Mouse (Mus musculus): ENCODE measurements at regions not wholly inside any gene's neighbourhood (a gene's known extent, or its start where the extent isn't known, plus 50 kb on each side); places are given as distances from the start of the nearest gene placed in this dataset.

DNA sequence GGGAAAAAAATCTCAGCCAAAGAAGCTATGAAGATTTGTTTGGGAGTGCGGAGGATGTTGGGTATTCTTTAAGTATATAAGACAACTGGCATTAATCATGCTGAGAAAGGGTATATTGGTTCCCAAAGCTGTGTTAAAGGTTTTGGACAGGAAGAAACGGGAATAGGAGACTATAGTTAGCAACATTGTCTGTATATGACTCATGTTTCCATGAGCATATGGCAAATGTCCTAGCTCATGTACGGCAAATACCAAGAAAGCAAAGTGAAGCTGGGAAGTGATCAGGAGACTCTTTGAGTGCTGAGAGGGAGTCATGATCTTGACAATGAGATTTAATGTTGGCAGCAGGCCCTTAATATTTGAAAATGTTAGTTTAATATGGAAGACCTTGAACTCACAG, 401.8 kb downstream of the Btg1 start:
- Histone ChIP-seq H3K4me1 (ENCODE audit: control insufficient read depth, insufficient read depth, low read length) (no peaks in the 10 kb centered on the region), H3K4me3 (ENCODE audit: control insufficient read depth, low read depth, low read length) (no peak overlapping the region), H3K27ac (ENCODE audit: control insufficient read depth, insufficient read depth, low read depth, low read length) (no peak overlapping the region), H3K36me3 (ENCODE audit: control insufficient read depth, insufficient read depth, low read length) (no peaks in the 10 kb centered on the region), H3K27me3 (ENCODE audit: control insufficient read depth, insufficient read depth, low read length) (no peaks in the 10 kb centered on the region)
- TF ChIP-seq CTCF (IDR thresholded peaks at IDR 0.05; ENCODE audit: control insufficient read depth, insufficient read depth, insufficient replicate concordance, low read depth, low read length) = no peak
- no peak for TF ChIP-seq POLR2A (IDR thresholded peaks at IDR 0.05; ENCODE audit: control insufficient read depth, low read depth, low read length)

DNA sequence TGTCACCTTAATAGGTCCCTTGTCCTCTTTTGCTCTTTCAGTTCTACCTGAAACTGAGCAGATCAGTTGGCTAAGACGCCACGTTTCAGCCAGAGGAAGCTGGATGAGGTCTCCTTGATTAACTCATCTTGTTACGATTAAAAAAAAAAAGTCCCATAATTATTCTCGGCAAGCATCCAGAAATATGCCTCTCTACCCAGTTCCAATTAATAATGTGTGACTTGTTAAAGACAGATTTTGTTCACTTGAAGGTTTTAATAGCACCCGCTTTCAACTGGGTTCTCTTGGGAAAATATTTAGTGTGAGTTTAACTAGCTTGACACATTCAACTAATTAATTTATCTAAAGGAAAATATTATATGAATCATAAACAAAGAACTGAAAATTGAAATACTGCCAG, 412.0 kb downstream of the Btg1 start:
- Histone ChIP-seq H3K27ac (ENCODE audit: control insufficient read depth, insufficient read depth, low read depth, low read length) (no peak overlapping the region), H3K36me3 (ENCODE audit: control insufficient read depth, insufficient read depth, low read length) (no peaks in the 10 kb centered on the region), H3K27me3 (ENCODE audit: control insufficient read depth, insufficient read depth, low read length) (no peaks in the 10 kb centered on the region), H3K4me1 (ENCODE audit: control insufficient read depth, insufficient read depth, low read length) (no peaks in the 10 kb centered on the region), H3K4me3 (ENCODE audit: control insufficient read depth, low read depth, low read length) (no peak overlapping the region)
- TF ChIP-seq CTCF (IDR thresholded peaks at IDR 0.05; ENCODE audit: control insufficient read depth, insufficient read depth, insufficient replicate concordance, low read depth, low read length) = no peak
- TF ChIP-seq POLR2A (IDR thresholded peaks at IDR 0.05; ENCODE audit: control insufficient read depth, low read depth, low read length) = no peak

DNA sequence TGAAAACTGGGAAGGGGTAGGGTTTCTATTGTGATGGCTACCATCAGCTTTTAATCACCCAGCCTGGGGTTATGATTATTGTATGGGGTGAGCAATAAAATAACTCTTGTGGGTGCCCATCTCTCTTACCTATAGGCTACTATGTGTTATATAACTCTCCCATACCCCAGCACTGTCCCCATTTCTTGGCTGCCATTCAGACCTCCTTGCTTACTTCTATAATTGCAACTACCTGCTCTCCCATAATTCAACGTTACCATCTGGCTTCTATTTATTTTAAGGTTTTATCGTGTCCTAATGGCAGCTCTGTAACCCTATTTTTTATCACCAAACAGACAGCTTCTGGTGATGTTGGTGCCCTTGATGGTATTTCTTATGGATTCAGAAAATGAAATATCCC, 414.2 kb downstream of the Btg1 start:
- no peak for TF ChIP-seq POLR2A (IDR thresholded peaks at IDR 0.05; ENCODE audit: control insufficient read depth, low read depth, low read length)
- TF ChIP-seq CTCF (IDR thresholded peaks at IDR 0.05; ENCODE audit: control insufficient read depth, insufficient read depth, insufficient replicate concordance, low read depth, low read length) = no peak
- H3K36me3 ChIP-seq (ENCODE audit: control insufficient read depth, insufficient read depth, low read length) = no peaks in the 10 kb centered on the region
- peaks cover 9% of the 10 kb centered on the region for H3K4me1 ChIP-seq (ENCODE audit: control insufficient read depth, insufficient read depth, low read length)
- no peak overlapping the region for H3K27ac ChIP-seq (ENCODE audit: control insufficient read depth, insufficient read depth, low read depth, low read length)
- H3K27me3 ChIP-seq (ENCODE audit: control insufficient read depth, insufficient read depth, low read length) = no peaks in the 10 kb centered on the region
- H3K4me3 ChIP-seq (ENCODE audit: control insufficient read depth, low read depth, low read length) = no peak overlapping the region

DNA sequence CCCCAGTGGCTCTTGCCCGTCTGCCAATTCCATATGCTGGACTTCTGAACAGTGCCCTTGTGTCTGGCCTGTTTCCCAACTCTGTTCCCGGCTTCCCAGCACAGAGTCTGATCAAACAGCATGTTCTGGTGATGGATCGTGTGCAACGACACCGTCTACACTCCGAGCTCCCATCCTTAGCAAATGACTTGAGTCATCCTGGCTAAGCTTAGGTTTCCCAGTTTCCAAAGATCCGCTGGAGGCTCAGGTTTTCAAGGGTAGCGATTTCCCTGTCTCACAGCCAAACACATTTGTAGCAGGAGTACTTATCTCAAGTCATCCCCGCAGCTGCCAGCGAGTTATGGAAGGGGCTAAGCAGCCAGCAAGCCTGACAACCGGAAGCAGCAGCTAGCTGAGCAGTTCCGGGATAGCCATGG, 418.6 kb downstream of the Btg1 start:
- Histone ChIP-seq H3K27me3 (ENCODE audit: control insufficient read depth, insufficient read depth, low read length) (no peaks in the 10 kb centered on the region), H3K36me3 (ENCODE audit: control insufficient read depth, insufficient read depth, low read length) (no peaks in the 10 kb centered on the region), H3K4me3 (ENCODE audit: control insufficient read depth, low read depth, low read length) (peak overlapping the region; percentile 67), H3K4me1 (ENCODE audit: control insufficient read depth, insufficient read depth, low read length) (peaks cover 9% of the 10 kb centered on the region), H3K27ac (ENCODE audit: control insufficient read depth, insufficient read depth, low read depth, low read length) (no peak overlapping the region)
- TF ChIP-seq CTCF (IDR thresholded peaks at IDR 0.05; ENCODE audit: control insufficient read depth, insufficient read depth, insufficient replicate concordance, low read depth, low read length) = no peak
- TF ChIP-seq POLR2A (IDR thresholded peaks at IDR 0.05; ENCODE audit: control insufficient read depth, low read depth, low read length) = no peak

DNA sequence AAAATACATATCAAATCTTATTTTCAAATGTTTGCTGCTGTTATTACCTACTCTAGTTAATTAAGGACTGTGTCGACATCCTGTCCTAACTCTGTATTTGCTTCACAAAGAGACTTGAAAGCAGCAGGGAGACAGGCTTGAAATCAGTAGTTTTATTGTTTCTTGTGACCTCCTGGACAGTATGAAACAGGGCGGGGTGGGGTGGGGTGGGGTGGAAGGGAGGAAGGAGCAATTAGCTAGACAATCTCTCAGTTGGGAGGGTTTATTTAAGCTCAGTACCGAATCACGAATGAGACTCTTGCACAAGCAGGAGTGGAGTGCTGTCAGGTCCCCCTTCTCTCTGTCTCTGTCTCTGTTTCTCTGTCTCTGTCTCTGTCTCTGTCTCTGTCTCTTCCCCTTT, 421.2 kb downstream of the Btg1 start:
- H3K36me3 ChIP-seq (ENCODE audit: control insufficient read depth, insufficient read depth, low read length) = no peaks in the 10 kb centered on the region
- H3K4me1 ChIP-seq (ENCODE audit: control insufficient read depth, insufficient read depth, low read length) = peaks cover 9% of the 10 kb centered on the region
- H3K4me3 ChIP-seq (ENCODE audit: control insufficient read depth, low read depth, low read length) = no peak overlapping the region
- no peak for TF ChIP-seq CTCF (IDR thresholded peaks at IDR 0.05; ENCODE audit: control insufficient read depth, insufficient read depth, insufficient replicate concordance, low read depth, low read length)
- TF ChIP-seq POLR2A (IDR thresholded peaks at IDR 0.05; ENCODE audit: control insufficient read depth, low read depth, low read length) = no peak
- H3K27me3 ChIP-seq (ENCODE audit: control insufficient read depth, insufficient read depth, low read length) = no peaks in the 10 kb centered on the region
- H3K27ac ChIP-seq (ENCODE audit: control insufficient read depth, insufficient read depth, low read depth, low read length) = no peak overlapping the region

DNA sequence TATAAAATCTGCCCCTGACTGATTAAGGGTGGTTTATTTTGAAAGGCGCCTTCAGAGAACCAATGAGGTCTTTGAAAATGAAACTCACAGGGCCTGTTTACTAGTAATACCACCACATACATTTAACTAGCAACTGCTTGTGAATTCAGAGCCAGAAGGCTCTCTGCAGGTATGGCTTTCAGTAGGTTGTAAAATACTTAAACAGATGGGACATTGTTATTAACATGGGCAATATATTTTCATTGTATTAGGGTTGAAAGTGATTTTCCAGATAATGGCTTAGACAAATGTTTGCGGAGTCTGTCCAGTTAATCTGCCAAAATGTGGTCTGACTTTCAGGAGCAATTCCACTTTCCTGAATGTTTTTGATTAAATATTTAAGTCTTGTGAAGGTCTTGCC, 430.8 kb downstream of the Btg1 start:
- Histone ChIP-seq H3K36me3 (ENCODE audit: control insufficient read depth, insufficient read depth, low read length) (no peaks in the 10 kb centered on the region), H3K4me3 (ENCODE audit: control insufficient read depth, low read depth, low read length) (no peak overlapping the region), H3K4me1 (ENCODE audit: control insufficient read depth, insufficient read depth, low read length) (no peaks in the 10 kb centered on the region), H3K27ac (ENCODE audit: control insufficient read depth, insufficient read depth, low read depth, low read length) (no peak overlapping the region), H3K27me3 (ENCODE audit: control insufficient read depth, insufficient read depth, low read length) (no peaks in the 10 kb centered on the region)
- no peak for TF ChIP-seq POLR2A (IDR thresholded peaks at IDR 0.05; ENCODE audit: control insufficient read depth, low read depth, low read length)
- no peak for TF ChIP-seq CTCF (IDR thresholded peaks at IDR 0.05; ENCODE audit: control insufficient read depth, insufficient read depth, insufficient replicate concordance, low read depth, low read length)

DNA sequence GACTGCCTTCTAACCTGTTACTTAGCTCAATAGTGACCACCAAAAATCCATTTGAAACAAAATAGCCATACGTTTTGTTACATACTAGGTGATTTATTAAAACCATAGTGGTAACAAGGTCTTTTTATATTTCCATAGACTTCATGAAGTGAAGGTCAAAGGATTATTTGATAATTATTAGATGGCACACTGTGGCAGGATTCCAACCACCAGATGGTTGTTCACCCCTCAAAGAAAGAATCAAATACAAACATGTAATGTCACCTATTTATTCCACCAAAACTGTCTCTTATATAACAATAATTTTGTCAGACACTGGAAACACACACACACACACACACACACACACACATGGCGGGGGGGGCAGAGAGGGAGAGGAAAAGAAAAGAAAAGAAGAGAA, 431.2 kb downstream of the Btg1 start:
- no peaks in the 10 kb centered on the region for H3K36me3 ChIP-seq (ENCODE audit: control insufficient read depth, insufficient read depth, low read length)
- no peak overlapping the region for H3K27ac ChIP-seq (ENCODE audit: control insufficient read depth, insufficient read depth, low read depth, low read length)
- no peaks in the 10 kb centered on the region for H3K27me3 ChIP-seq (ENCODE audit: control insufficient read depth, insufficient read depth, low read length)
- no peak for TF ChIP-seq CTCF (IDR thresholded peaks at IDR 0.05; ENCODE audit: control insufficient read depth, insufficient read depth, insufficient replicate concordance, low read depth, low read length)
- TF ChIP-seq POLR2A (IDR thresholded peaks at IDR 0.05; ENCODE audit: control insufficient read depth, low read depth, low read length) = no peak
- no peaks in the 10 kb centered on the region for H3K4me1 ChIP-seq (ENCODE audit: control insufficient read depth, insufficient read depth, low read length)
- H3K4me3 ChIP-seq (ENCODE audit: control insufficient read depth, low read depth, low read length) = no peak overlapping the region

DNA sequence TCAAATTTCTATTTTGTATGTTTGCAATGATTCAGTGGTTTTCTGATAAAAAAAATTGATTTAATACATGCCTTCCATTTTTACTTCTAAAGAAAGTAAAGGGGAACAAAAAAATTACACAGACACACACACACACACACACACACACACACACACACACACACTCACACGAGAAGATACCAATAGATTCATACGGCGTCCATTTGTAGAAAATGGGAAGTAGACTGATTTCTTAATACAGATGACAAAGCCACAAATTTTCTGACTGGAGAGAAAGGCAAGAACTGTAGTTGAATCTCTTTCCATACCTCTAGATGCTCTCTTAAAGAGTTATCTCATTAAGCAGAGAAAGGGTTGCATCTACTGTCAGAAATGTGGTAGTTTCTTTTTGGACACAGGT, 424.9 kb upstream of the Dcn start:
- Histone ChIP-seq H3K36me3 (ENCODE audit: control insufficient read depth, insufficient read depth, low read length) (no peaks in the 10 kb centered on the region), H3K27me3 (ENCODE audit: control insufficient read depth, insufficient read depth, low read length) (no peaks in the 10 kb centered on the region), H3K4me3 (ENCODE audit: control insufficient read depth, low read depth, low read length) (no peak overlapping the region), H3K27ac (ENCODE audit: control insufficient read depth, insufficient read depth, low read depth, low read length) (no peak overlapping the region), H3K4me1 (ENCODE audit: control insufficient read depth, insufficient read depth, low read length) (no peaks in the 10 kb centered on the region)
- no peak for TF ChIP-seq POLR2A (IDR thresholded peaks at IDR 0.05; ENCODE audit: control insufficient read depth, low read depth, low read length)
- TF ChIP-seq CTCF (IDR thresholded peaks at IDR 0.05; ENCODE audit: control insufficient read depth, insufficient read depth, insufficient replicate concordance, low read depth, low read length) = no peak
